Mouse (Mus musculus) yolk sac, embryonic 10.5 days (tissue): ENCODE measurements at regions not wholly inside any gene's neighbourhood (a gene's known extent, or its start where the extent isn't known, plus 50 kb on each side); places are given as distances from the start of the nearest gene placed in this dataset.

ENCODE experiments used
- DNase-seq: peaks from one replicate; pipeline ENCODE4 v3.0.0-alpha.2; 2017; ENCODE audit warnings: low spot score

GRCm38 (mm10) chr2:178596312-178597083, 166.2 kb downstream of the Cdh26 start:
- no peak for DNase-seq

GRCm38 (mm10) chr2:178597084-178597470, 166.7 kb downstream of the Cdh26 start:
- DNase-seq = no peak

GRCm38 (mm10) chr2:178598371-178598770, 168.0 kb downstream of the Cdh26 start:
- DNase-seq = no peak

- no peak for DNase-seq
These were observed 168.5 kb downstream of the Cdh26 start for GRCm38 (mm10) chr2:178598836-178599235.

GRCm38 (mm10) chr2:178603443-178603842, 173.1 kb downstream of the Cdh26 start:
- no peak for DNase-seq

GRCm38 (mm10) chr2:178606733-178607132, 176.4 kb downstream of the Cdh26 start:
- DNase-seq = no peak

- peak; percentile 27 for DNase-seq
These were observed 180.1 kb downstream of the Cdh26 start for GRCm38 (mm10) chr2:178610211-178610975.

- DNase-seq = no peak
These were observed 184.4 kb downstream of the Cdh26 start for GRCm38 (mm10) chr2:178614761-178615160.

- DNase-seq = no peak
These were observed 192.5 kb downstream of the Cdh26 start for GRCm38 (mm10) chr2:178622801-178623200.

- DNase-seq = no peak
These were observed 194.1 kb downstream of the Cdh26 start for GRCm38 (mm10) chr2:178624475-178624874.

GRCm38 (mm10) chr2:178624907-178625306, 194.6 kb downstream of the Cdh26 start:
- DNase-seq = no peak

GRCm38 (mm10) chr2:178629756-178630155, 199.4 kb downstream of the Cdh26 start:
- no peak for DNase-seq

- no peak for DNase-seq
These were observed 200.2 kb downstream of the Cdh26 start for GRCm38 (mm10) chr2:178630511-178630910.

GRCm38 (mm10) chr2:178631336-178631735, 201.0 kb downstream of the Cdh26 start:
- DNase-seq = no peak

GRCm38 (mm10) chr2:178631966-178632365, 201.6 kb downstream of the Cdh26 start:
- no peak for DNase-seq

GRCm38 (mm10) chr2:178632831-178633585, 202.7 kb downstream of the Cdh26 start:
- no peak for DNase-seq

GRCm38 (mm10) chr2:178634116-178634515, 203.8 kb downstream of the Cdh26 start:
- peak; percentile 19 for DNase-seq

GRCm38 (mm10) chr2:178635685-178636084, 205.4 kb downstream of the Cdh26 start:
- no peak for DNase-seq

- no peak for DNase-seq
These were observed 206.6 kb downstream of the Cdh26 start for GRCm38 (mm10) chr2:178636901-178637300.

GRCm38 (mm10) chr2:178642137-178643052, 212.1 kb downstream of the Cdh26 start:
- DNase-seq = no peak

- no peak for DNase-seq
These were observed 212.7 kb downstream of the Cdh26 start for GRCm38 (mm10) chr2:178643053-178643402.

- DNase-seq = no peak
These were observed 213.5 kb downstream of the Cdh26 start for GRCm38 (mm10) chr2:178643841-178644240.
